Mouse (Mus musculus): ENCODE results near the gene Ccdc63.
"Not testable (repeated sequence)": the region's sequence is repeated elsewhere in the genome, so short reads cannot be mapped to it uniquely, and the experiment has no call there.

Gene Ccdc63

GRCm38 (mm10) chr5:122149259-122149658 lies 8.6 kb upstream of the Ccdc63 start:
- ATAC-seq (ENCODE audit: low TSS enrichment), result no peak

GRCm38 (mm10) chr5:122148107-122148506 lies 7.5 kb upstream of the Ccdc63 start:
- no peak for ATAC-seq (ENCODE audit: low TSS enrichment)

GRCm38 (mm10) chr5:122146609-122147008 lies 6.0 kb upstream of the Ccdc63 start:
- no peak for ATAC-seq (ENCODE audit: low TSS enrichment)

- peak; percentile 38; the same call in 1 of the 2 replicates for ATAC-seq (ENCODE audit: low TSS enrichment)
Measured at GRCm38 (mm10) chr5:122146056-122146580, 5.5 kb upstream of the Ccdc63 start.

- ATAC-seq (ENCODE audit: low TSS enrichment), result peak; percentile 26; the same call in 1 of the 2 replicates
Measured at GRCm38 (mm10) chr5:122145381-122146055, 4.9 kb upstream of the Ccdc63 start.

- no peak for ATAC-seq (ENCODE audit: low TSS enrichment)
Measured at GRCm38 (mm10) chr5:122144825-122145224, 4.2 kb upstream of the Ccdc63 start.

- ATAC-seq (ENCODE audit: low TSS enrichment), result peak; percentile 85
Measured at GRCm38 (mm10) chr5:122143543-122143942, 2.9 kb upstream of the Ccdc63 start.

- ATAC-seq (ENCODE audit: low TSS enrichment), result no peak
Measured at GRCm38 (mm10) chr5:122142230-122142992, 1.8 kb upstream of the Ccdc63 start.

- ATAC-seq (ENCODE audit: low TSS enrichment), result not testable (repeated sequence)
Measured at GRCm38 (mm10) chr5:122139771-122140170, 852 bp downstream of the Ccdc63 start.

- no peak for ATAC-seq (ENCODE audit: low TSS enrichment)
Measured at GRCm38 (mm10) chr5:122138856-122139255, 1.8 kb downstream of the Ccdc63 start.

GRCm38 (mm10) chr5:122136508-122137408 lies 3.9 kb downstream of the Ccdc63 start:
- no peak for ATAC-seq (ENCODE audit: low TSS enrichment)

GRCm38 (mm10) chr5:122135290-122135882 lies 5.2 kb downstream of the Ccdc63 start:
- no peak for ATAC-seq (ENCODE audit: low TSS enrichment)

- no peak for ATAC-seq (ENCODE audit: low TSS enrichment)
Measured at GRCm38 (mm10) chr5:122134395-122135289, 6.0 kb downstream of the Ccdc63 start.

- ATAC-seq (ENCODE audit: low TSS enrichment), result no peak
Measured at GRCm38 (mm10) chr5:122133050-122133389, 7.6 kb downstream of the Ccdc63 start.

- ATAC-seq (ENCODE audit: low TSS enrichment), result no peak
Measured at GRCm38 (mm10) chr5:122132167-122133049, 8.2 kb downstream of the Ccdc63 start.

GRCm38 (mm10) chr5:122131076-122132051 lies 9.3 kb downstream of the Ccdc63 start:
- ATAC-seq (ENCODE audit: low TSS enrichment), result peak; percentile 71; the same call in 1 of the 2 replicates

GRCm38 (mm10) chr5:122130341-122130998 lies 10.2 kb downstream of the Ccdc63 start:
- ATAC-seq (ENCODE audit: low TSS enrichment), result no peak
